Mouse (Mus musculus) MEL (cell line): ENCODE measurements at regions not wholly inside any gene's neighbourhood (a gene's known extent, or its start where the extent isn't known, plus 50 kb on each side); places are given as distances from the start of the nearest gene placed in this dataset.
A peak's percentile ranks its signal among the peaks of the same experiment; 100 is the strongest.

Source experiments
- CHD1 ChIP-seq: IDR thresholded peaks from 2 replicates; pipeline ENCODE4 v1.6.1; 2012; ENCODE audit warnings: low read depth, mild to moderate bottlenecking, inconsistent platforms, low read length, improper control_type of control experiment
- CHD2 ChIP-seq: IDR thresholded peaks from 2 replicates; pipeline ENCODE4 v1.6.1; 2011; ENCODE audit warnings: low read length, improper control_type of control experiment
- CTCF ChIP-seq, 3 experiments: IDR thresholded peaks in 2 of 3; conservative IDR thresholded peaks in 1 of 3; 2 replicates each; pipeline ENCODE4 v1.5.1; 2011 to 2012; ENCODE audit warnings: low read length in 3 of 3, low read depth in 2 of 3, mild to moderate bottlenecking in 2 of 3, improper control_type of control experiment in 1 of 3, inconsistent platforms in 1 of 3, mixed read lengths in 1 of 3, moderate library complexity in 1 of 3; ENCODE audit not compliant: control insufficient read depth in 1 of 3, insufficient read depth in 1 of 3, poor library complexity in 1 of 3, severe bottlenecking in 1 of 3
- E2F4 ChIP-seq: IDR thresholded peaks from 2 replicates; pipeline ENCODE4 v1.6.1; 2011; ENCODE audit warnings: low read depth, low read length, improper control_type of control experiment, borderline replicate concordance
- EP300 ChIP-seq, 2 experiments: IDR thresholded peaks; 2 replicates each; pipeline ENCODE4 v1.6.1; 2011; ENCODE audit warnings: improper control_type of control experiment in 2 of 2, low read length in 2 of 2, low read depth in 1 of 2, mild to moderate bottlenecking in 1 of 2
- GABPA ChIP-seq: IDR thresholded peaks from 2 replicates; pipeline ENCODE4 v1.6.1; 2012; ENCODE audit warnings: low read depth, mild to moderate bottlenecking, inconsistent platforms, low read length, improper control_type of control experiment, moderate library complexity
- HCFC1 ChIP-seq: IDR thresholded peaks from 2 replicates; pipeline ENCODE4 v1.6.1; 2012; ENCODE audit warnings: low read depth, mild to moderate bottlenecking, inconsistent platforms, low read length, improper control_type of control experiment, moderate library complexity
- MAFK ChIP-seq: IDR thresholded peaks from 2 replicates; pipeline ENCODE4 v1.6.1; 2011; ENCODE audit warnings: low read depth, mild to moderate bottlenecking, low read length, improper control_type of control experiment, borderline replicate concordance
- MAZ ChIP-seq: IDR thresholded peaks from 2 replicates; pipeline ENCODE4 v1.6.1; 2012; ENCODE audit warnings: low read depth, mild to moderate bottlenecking, inconsistent platforms, low read length, improper control_type of control experiment
- MYC ChIP-seq: IDR thresholded peaks from 2 replicates; pipeline ENCODE4 v1.6.1; 2011; ENCODE audit warnings: low read depth, mild to moderate bottlenecking, low read length, improper control_type of control experiment, moderate library complexity
- NRF1 ChIP-seq: IDR thresholded peaks from 2 replicates; pipeline ENCODE4 v1.6.1; 2014; ENCODE audit warnings: low read depth, mild to moderate bottlenecking, inconsistent platforms, low read length, improper control_type of control experiment, moderate library complexity; ENCODE audit not compliant: poor library complexity, insufficient read depth, severe bottlenecking
- POLR2A ChIP-seq, 2 experiments: IDR thresholded peaks; 2 replicates each; pipeline ENCODE4 v1.6.1; 2011 to 2012; ENCODE audit warnings: low read length in 2 of 2, mild to moderate bottlenecking in 2 of 2, control low read depth in 1 of 2, improper control_type of control experiment in 1 of 2, low read depth in 1 of 2, moderate library complexity in 1 of 2; ENCODE audit not compliant: control insufficient read depth in 1 of 2, insufficient read depth in 1 of 2, poor library complexity in 1 of 2
- RAD21 ChIP-seq: IDR thresholded peaks from 2 replicates; pipeline ENCODE4 v1.6.1; 2011; ENCODE audit warnings: mild to moderate bottlenecking, low read depth, low read length, improper control_type of control experiment

- TF ChIP-seq HCFC1 (no peak), POLR2A (IDR thresholded peaks at IDR 0.05; ENCODE audit: control insufficient read depth in 1 of 2, insufficient read depth in 1 of 2, low read depth in 1 of 2, low read length in 2 of 2, poor library complexity in 1 of 2) (no peak), CHD1 (no peak), E2F4 (no peak), CTCF (IDR thresholded peaks at IDR 0.05 in 2 of 3, conservative IDR thresholded peaks at IDR 0.05 in 1 of 3; ENCODE audit: control insufficient read depth in 1 of 3, insufficient read depth in 1 of 3, low read depth in 2 of 3, low read length in 3 of 3, poor library complexity in 1 of 3, severe bottlenecking in 1 of 3) (peak in 2 of 3 experiments; percentile 23 to 74; a peak in 5 of 6 replicates), MYC (no peak), RAD21 (peak; percentile 80), GABPA (no peak), NRF1 (no peak), EP300 (IDR thresholded peaks at IDR 0.05; ENCODE audit: low read depth in 1 of 2, low read length in 2 of 2) (no peak), CHD2 (no peak), MAZ (0 out of 2 replicates have a peak, but pooled peaks have one; percentile 53), MAFK (no peak)
Observed at GRCm38 (mm10) chr2:106086121-106086520, 82.8 kb upstream of the Dnajc24 start.
